Mouse (Mus musculus): ENCODE results near the gene Sufu. TPM values are rescaled to one million over a fixed set of nuclear protein-coding genes. Genes with fewer than 3 reads are reported as not detected.

Gene Sufu
- polyA plus RNA-seq, 1 experiment from 2014 or later: 5.7 TPM

- ATAC-seq (ENCODE audit: low read depth): no peak; the same call in 1 of the 2 replicates
- peak overlapping the region; percentile 73 for H3K4me3 ChIP-seq (ENCODE audit: low read depth, low read length)
- peak overlapping the region; percentile 99 for H3K4me2 ChIP-seq (ENCODE audit: low read depth, low read length)
- no peaks in the 10 kb centered on the region for H3K36me3 ChIP-seq (ENCODE audit: control insufficient read depth, insufficient read depth)
- H3K4me1 ChIP-seq (ENCODE audit: control insufficient read depth, low read depth, low read length): peaks cover 26% of the 10 kb centered on the region
- peak overlapping the region; percentile 71 for H3K9ac ChIP-seq (ENCODE audit: low read depth, low read length)
- peak overlapping the region; percentile 68 for H3K27ac ChIP-seq (ENCODE audit: low read length)
- H3K9me3 ChIP-seq (replicated peaks; ENCODE audit: control insufficient read depth, low read length): no peaks in the 10 kb centered on the region
- no peaks in the 10 kb centered on the region for H3K27me3 ChIP-seq (ENCODE audit: control insufficient read depth, insufficient read depth, low read depth, low read length)
- WGBS (ENCODE audit: insufficient replicate concordance): 4% methylated on average over 25 of the region's 25 CpGs
Measured at GRCm38 (mm10) chr19:46357344-46358280, 39.1 kb upstream of the Sufu start.

- H3K27ac ChIP-seq (ENCODE audit: low read length): peak overlapping the region; percentile 68
- 19% methylated on average over 4 of the region's 4 CpGs for WGBS (ENCODE audit: insufficient replicate concordance)
- peaks cover 26% of the 10 kb centered on the region for H3K4me1 ChIP-seq (ENCODE audit: control insufficient read depth, low read depth, low read length)
- H3K36me3 ChIP-seq (ENCODE audit: control insufficient read depth, insufficient read depth): no peaks in the 10 kb centered on the region
- H3K9ac ChIP-seq (ENCODE audit: low read depth, low read length): peak overlapping the region; percentile 15; the same call in 1 of the 2 replicates
- H3K4me2 ChIP-seq (ENCODE audit: low read depth, low read length): peak overlapping the region; percentile 99
- no peak overlapping the region for H3K4me3 ChIP-seq (ENCODE audit: low read depth, low read length)
- peak; percentile 44 for ATAC-seq (ENCODE audit: low read depth)
- H3K27me3 ChIP-seq (ENCODE audit: control insufficient read depth, insufficient read depth, low read depth, low read length): no peaks in the 10 kb centered on the region
- no peaks in the 10 kb centered on the region for H3K9me3 ChIP-seq (replicated peaks; ENCODE audit: control insufficient read depth, low read length)
Measured at GRCm38 (mm10) chr19:46358381-46358780, 38.3 kb upstream of the Sufu start.

- no peak for ATAC-seq (ENCODE audit: low read depth)
- WGBS (ENCODE audit: insufficient replicate concordance): 72% methylated on average over 8 of the region's 8 CpGs
- no peaks in the 10 kb centered on the region for H3K27me3 ChIP-seq (ENCODE audit: control insufficient read depth, insufficient read depth, low read depth, low read length)
Measured at GRCm38 (mm10) chr19:46362104-46362503, 34.6 kb upstream of the Sufu start.

GRCm38 (mm10) chr19:46363294-46364009 lies 33.2 kb upstream of the Sufu start:
- Histone ChIP-seq H3K9me3 (replicated peaks; ENCODE audit: control insufficient read depth, low read length) (no peaks in the 10 kb centered on the region), H3K27me3 (ENCODE audit: control insufficient read depth, insufficient read depth, low read depth, low read length) (no peaks in the 10 kb centered on the region), H3K4me2 (ENCODE audit: low read depth, low read length) (no peak overlapping the region), H3K36me3 (ENCODE audit: control insufficient read depth, insufficient read depth) (no peaks in the 10 kb centered on the region), H3K27ac (ENCODE audit: low read length) (0 out of 2 replicates have a peak overlapping the region, but pooled peaks have one; percentile 16), H3K4me3 (ENCODE audit: low read depth, low read length) (no peak overlapping the region), H3K4me1 (ENCODE audit: control insufficient read depth, low read depth, low read length) (peaks cover 6% of the 10 kb centered on the region), H3K9ac (ENCODE audit: low read depth, low read length) (no peak overlapping the region)
- ATAC-seq (ENCODE audit: low read depth): peak; percentile 19; the same call in 1 of the 2 replicates
- WGBS (ENCODE audit: insufficient replicate concordance): 54% methylated on average over 11 of the region's 11 CpGs

More at GRCm38 (mm10) chr19:46362104-46362503, 34.6 kb upstream of the Sufu start:
- Histone ChIP-seq H3K9me3 (replicated peaks; ENCODE audit: control insufficient read depth, low read length) (no peaks in the 10 kb centered on the region), H3K36me3 (ENCODE audit: control insufficient read depth, insufficient read depth) (no peaks in the 10 kb centered on the region), H3K4me1 (ENCODE audit: control insufficient read depth, low read depth, low read length) (peaks cover 19% of the 10 kb centered on the region), H3K4me3 (ENCODE audit: low read depth, low read length) (no peak overlapping the region), H3K4me2 (ENCODE audit: low read depth, low read length) (no peak overlapping the region), H3K9ac (ENCODE audit: low read depth, low read length) (no peak overlapping the region), H3K27ac (ENCODE audit: low read length) (no peak overlapping the region)

GRCm38 (mm10) chr19:46367798-46368590 lies 28.7 kb upstream of the Sufu start:
- 78% methylated on average over 23 of the region's 23 CpGs for WGBS (ENCODE audit: insufficient replicate concordance)
- H3K27me3 ChIP-seq (ENCODE audit: control insufficient read depth, insufficient read depth, low read depth, low read length): no peaks in the 10 kb centered on the region

GRCm38 (mm10) chr19:46369204-46369603 lies 27.5 kb upstream of the Sufu start:
- H3K9me3 ChIP-seq (replicated peaks; ENCODE audit: control insufficient read depth, low read length): no peaks in the 10 kb centered on the region
- 26% methylated on average over 4 of the region's 4 CpGs for WGBS (ENCODE audit: insufficient replicate concordance)
- peak; percentile 75; the same call in 1 of the 2 replicates for ATAC-seq (ENCODE audit: low read depth)

More at GRCm38 (mm10) chr19:46367798-46368590, 28.7 kb upstream of the Sufu start:
- Histone ChIP-seq H3K4me1 (ENCODE audit: control insufficient read depth, low read depth, low read length) (peaks cover 4% of the 10 kb centered on the region), H3K4me2 (ENCODE audit: low read depth, low read length) (no peak overlapping the region), H3K36me3 (ENCODE audit: control insufficient read depth, insufficient read depth) (no peaks in the 10 kb centered on the region; the same call in none of the 2 replicates), H3K4me3 (ENCODE audit: low read depth, low read length) (no peak overlapping the region), H3K9ac (ENCODE audit: low read depth, low read length) (no peak overlapping the region), H3K27ac (ENCODE audit: low read length) (no peak overlapping the region), H3K9me3 (replicated peaks; ENCODE audit: control insufficient read depth, low read length) (no peaks in the 10 kb centered on the region)
- no peak for ATAC-seq (ENCODE audit: low read depth)

GRCm38 (mm10) chr19:46374477-46375088 lies 22.1 kb upstream of the Sufu start:
- peaks cover 22% of the 10 kb centered on the region for H3K36me3 ChIP-seq (ENCODE audit: control insufficient read depth, insufficient read depth)
- H3K4me1 ChIP-seq (ENCODE audit: control insufficient read depth, low read depth, low read length): peaks cover 3% of the 10 kb centered on the region
- no peaks in the 10 kb centered on the region for H3K27me3 ChIP-seq (ENCODE audit: control insufficient read depth, insufficient read depth, low read depth, low read length)
- no peak overlapping the region for H3K4me3 ChIP-seq (ENCODE audit: low read depth, low read length)
- no peak overlapping the region for H3K4me2 ChIP-seq (ENCODE audit: low read depth, low read length)
- WGBS (ENCODE audit: insufficient replicate concordance): 72% methylated on average over 21 of the region's 21 CpGs
- no peak overlapping the region for H3K9ac ChIP-seq (ENCODE audit: low read depth, low read length)
- H3K9me3 ChIP-seq (replicated peaks; ENCODE audit: control insufficient read depth, low read length): no peaks in the 10 kb centered on the region
- no peak overlapping the region for H3K27ac ChIP-seq (ENCODE audit: low read length)
- ATAC-seq (ENCODE audit: low read depth): peak; percentile 42

More at GRCm38 (mm10) chr19:46369204-46369603, 27.5 kb upstream of the Sufu start:
- Histone ChIP-seq H3K4me3 (ENCODE audit: low read depth, low read length) (no peak overlapping the region), H3K27ac (ENCODE audit: low read length) (no peak overlapping the region), H3K36me3 (ENCODE audit: control insufficient read depth, insufficient read depth) (no peaks in the 10 kb centered on the region; the same call in none of the 2 replicates), H3K4me1 (ENCODE audit: control insufficient read depth, low read depth, low read length) (no peaks in the 10 kb centered on the region; the same call in 1 of the 2 replicates), H3K27me3 (ENCODE audit: control insufficient read depth, insufficient read depth, low read depth, low read length) (no peaks in the 10 kb centered on the region), H3K4me2 (ENCODE audit: low read depth, low read length) (no peak overlapping the region), H3K9ac (ENCODE audit: low read depth, low read length) (no peak overlapping the region)

GRCm38 (mm10) chr19:46375489-46375888 lies 21.2 kb upstream of the Sufu start:
- Histone ChIP-seq H3K9ac (ENCODE audit: low read depth, low read length) (no peak overlapping the region), H3K4me3 (ENCODE audit: low read depth, low read length) (no peak overlapping the region), H3K27me3 (ENCODE audit: control insufficient read depth, insufficient read depth, low read depth, low read length) (no peaks in the 10 kb centered on the region), H3K9me3 (replicated peaks; ENCODE audit: control insufficient read depth, low read length) (no peaks in the 10 kb centered on the region), H3K4me1 (ENCODE audit: control insufficient read depth, low read depth, low read length) (peaks cover 3% of the 10 kb centered on the region), H3K4me2 (ENCODE audit: low read depth, low read length) (no peak overlapping the region), H3K36me3 (ENCODE audit: control insufficient read depth, insufficient read depth) (peaks cover 30% of the 10 kb centered on the region), H3K27ac (ENCODE audit: low read length) (no peak overlapping the region)
- WGBS (ENCODE audit: insufficient replicate concordance): 75% methylated on average over 5 of the region's 5 CpGs
- no peak for ATAC-seq (ENCODE audit: low read depth)

Data from liver, embryonic 16.5 days (tissue).